Mouse (Mus musculus): ENCODE results near the gene Gp1ba.

The Gp1ba gene

DNA sequence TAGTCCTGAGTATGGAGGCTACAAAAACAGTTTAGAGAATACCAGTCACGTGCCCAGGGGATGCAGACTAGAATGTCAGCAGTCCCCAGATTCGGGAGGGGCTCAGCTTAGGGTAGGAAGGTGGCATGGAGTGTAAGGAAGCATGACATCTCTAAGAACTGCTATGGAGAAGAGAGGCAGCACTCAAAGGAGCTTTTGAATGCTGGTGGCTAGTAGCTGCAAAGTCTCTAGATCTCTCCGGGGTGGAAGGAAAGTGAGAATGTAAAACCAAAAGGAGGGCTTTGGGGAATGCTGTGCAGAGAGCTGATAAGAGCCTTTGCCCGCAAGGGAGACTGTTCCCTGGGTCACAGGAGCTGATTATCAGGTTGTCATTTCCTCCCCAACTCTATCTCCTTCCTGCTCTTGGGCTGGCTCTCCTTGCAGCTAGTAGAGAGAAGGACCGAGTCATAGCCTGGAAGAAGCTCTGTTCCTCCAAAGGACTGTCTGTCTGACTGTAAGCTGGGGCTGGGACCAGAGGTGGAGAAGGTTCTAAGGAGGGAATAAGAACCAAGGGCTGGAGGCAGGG, at the start of gene Gp1ba:
Gene Gp1ba, plus strand, starts transcription at position 409 of the 565 bp plus-strand sequence.
- DNase-seq: no peak

DNA sequence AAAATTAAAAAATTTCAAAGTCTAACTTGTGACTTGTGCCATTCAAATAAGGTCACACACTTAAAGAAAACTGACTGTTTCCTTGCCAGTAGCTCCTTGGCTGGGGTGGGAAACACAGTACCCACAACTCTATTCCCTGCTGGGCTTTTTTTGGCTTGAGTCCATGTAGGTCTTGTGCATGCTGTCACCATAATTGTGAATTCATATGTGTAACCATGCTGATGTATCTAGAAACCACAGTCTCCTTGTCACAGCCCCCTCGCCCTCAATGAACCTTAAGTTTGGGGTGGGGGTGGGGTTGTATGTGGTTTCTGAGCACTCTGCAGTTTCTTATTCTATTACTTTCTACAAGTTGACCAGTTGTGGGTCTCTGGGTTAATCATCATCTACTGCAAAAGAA, 47.2 kb upstream of the Gp1ba start:
- DNase-seq: no peak

DNA sequence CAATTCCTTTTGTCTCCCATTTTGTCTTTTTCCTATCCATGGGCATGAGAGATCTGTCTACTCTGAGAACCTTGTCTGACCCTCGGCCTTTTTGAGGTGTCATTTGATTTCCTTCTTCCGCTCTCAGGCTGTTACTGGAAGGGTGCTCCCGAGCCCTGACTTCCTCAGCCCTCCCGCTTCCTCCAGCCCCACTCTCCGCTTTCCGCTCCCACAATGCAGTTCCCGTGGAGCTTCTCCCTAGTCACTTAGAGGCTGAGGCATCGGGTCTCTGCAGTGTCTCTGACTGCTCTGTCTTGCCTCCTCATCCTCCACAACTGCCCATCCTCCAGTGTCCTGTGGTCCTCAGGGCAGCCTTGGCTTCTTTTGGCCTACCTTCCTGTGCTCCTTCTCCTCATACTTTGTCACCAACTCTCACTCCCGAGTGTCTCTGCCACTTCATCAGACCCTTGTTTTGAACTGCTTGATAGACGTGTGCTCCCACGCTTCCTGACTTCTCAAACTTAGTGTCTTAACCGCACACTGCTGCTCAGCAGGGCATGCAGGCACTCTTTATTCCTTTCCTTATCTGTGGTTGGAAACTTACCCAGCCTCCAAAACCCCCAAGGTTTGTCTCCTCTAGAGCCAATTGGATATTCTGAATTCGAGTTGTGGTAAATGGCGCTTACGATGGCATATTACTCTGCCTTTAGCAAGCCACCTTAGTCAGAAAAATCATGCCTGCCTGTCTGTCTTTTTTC, 44.5 kb upstream of the Gp1ba start:
- no peak for DNase-seq

DNA sequence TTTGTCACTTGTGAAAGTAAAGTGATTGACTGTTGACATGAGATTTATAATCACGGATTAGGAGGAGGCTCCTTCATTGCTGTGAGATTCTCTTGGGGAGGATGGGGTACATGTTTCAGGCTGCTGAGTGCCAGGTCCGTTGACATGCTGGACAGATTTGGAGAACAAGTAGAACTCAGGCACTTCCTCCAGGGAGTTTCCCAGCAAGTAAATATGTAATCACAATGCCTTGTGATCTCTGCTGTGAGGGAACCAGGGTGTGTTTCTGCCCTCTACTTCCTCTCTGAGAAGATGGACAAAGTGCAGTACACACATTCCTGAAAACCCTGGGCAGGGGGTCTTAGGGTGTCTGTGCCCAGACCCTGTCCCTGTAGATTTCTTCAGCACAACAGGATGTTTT, 43.3 kb upstream of the Gp1ba start:
- DNase-seq: no peak

DNA sequence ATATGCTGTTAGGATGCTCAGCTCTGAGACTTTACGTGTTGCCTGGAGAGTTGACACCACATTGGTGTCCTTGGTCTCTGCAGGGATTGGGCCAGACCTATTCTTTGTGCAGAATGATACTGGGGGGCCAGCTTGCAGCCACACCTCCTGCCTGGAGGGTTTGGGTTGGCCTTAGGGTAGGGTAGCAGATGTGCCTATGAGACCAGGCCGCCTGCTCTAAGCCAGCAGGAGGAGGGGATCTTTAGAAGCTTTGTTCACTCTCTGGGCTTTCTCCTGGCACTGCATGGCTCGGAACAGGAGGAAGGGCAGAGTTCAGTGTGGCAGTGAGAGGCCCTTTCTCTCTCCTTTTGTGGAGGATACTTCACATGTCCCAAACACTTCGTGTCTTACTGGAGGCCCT, 42.8 kb upstream of the Gp1ba start:
- DNase-seq: no peak

DNA sequence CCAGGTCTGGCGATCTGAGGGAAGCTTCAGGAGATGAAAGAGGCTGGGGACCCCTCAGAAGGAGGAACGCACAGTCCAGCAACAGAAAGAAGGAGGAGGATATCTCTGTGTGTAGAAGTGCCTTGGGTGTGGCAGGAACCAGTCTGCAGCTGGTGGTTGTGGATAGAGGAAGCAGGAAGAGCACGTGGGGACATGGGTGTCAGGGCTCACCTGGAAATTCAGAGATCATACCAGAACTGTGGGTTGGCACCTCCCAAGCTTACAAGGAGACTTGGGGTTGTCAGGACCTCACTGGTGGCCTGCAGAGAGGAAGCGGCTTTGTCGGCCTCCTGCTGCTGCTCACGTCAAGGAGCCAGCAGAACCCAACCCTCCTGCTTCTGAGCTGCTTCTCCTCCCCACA, 41.6 kb upstream of the Gp1ba start:
- DNase-seq: no peak

DNA sequence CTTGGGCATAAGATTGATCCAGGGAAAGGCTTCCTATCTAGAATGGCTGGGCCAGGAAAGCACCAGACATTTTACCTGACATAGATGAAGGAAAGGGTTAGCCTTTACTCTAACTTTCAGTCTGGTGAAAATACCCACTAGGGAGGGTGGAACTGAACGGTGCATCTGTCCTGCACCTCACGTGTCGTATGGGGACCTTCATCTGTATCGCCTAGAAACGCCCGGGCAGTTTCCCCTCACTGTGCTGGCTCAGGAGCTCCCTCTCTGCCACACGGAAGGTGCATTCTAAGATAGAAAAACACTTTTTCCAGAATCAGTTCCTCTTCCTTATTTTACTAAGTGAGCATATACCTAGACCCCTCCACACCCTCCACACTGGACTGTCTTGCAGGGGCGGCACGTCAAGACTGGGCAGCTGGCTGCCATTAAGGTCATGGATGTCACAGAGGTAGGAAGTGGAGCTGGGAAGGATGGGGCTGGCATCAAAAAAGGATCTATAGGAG, 40.4 kb upstream of the Gp1ba start:
- DNase-seq: no peak

DNA sequence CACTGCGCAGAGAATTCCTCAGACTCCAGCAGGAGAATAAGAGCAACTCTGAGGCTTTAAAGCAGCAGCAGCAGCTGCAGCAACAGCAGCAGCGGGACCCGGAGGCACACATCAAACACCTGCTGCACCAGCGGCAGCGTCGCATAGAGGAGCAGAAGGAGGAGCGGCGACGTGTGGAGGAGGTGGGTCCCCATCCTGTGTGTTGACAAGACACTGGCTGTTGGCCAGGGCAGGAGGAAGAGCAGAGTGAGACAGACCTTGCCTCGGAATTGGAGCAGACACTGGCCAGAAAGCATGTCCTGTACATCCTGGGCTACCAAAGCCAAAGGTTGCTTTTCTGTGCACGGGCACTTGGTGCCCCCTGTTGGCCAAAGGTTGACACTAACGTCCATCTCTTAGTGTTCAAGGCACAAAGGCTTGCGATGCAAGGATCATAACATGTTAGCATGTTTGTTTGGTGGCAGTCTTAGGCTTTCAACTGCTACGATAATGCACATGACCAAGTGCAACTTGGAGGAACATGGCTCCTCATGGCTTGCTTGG, 33.8 kb upstream of the Gp1ba start:
- DNase-seq: peak; percentile 82

DNA sequence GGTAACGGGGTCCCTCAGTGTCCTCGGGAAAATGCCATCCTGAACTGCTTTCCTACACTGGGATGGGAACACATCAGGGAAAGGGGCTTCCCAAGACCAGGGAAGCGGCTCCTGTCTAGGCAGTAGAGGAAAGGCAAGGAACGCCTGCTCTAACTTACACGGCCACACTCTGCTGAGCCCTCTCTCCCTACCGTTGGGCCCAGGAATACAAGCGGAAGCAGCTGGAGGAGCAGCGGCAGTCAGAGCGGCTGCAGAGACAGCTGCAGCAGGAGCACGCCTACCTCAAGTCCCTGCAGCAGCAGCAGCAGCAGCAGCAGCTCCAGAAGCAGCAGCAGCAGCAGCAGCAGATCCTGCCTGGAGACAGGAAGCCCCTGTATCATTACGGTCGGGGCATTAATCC, 32.2 kb upstream of the Gp1ba start:
- no peak for DNase-seq

DNA sequence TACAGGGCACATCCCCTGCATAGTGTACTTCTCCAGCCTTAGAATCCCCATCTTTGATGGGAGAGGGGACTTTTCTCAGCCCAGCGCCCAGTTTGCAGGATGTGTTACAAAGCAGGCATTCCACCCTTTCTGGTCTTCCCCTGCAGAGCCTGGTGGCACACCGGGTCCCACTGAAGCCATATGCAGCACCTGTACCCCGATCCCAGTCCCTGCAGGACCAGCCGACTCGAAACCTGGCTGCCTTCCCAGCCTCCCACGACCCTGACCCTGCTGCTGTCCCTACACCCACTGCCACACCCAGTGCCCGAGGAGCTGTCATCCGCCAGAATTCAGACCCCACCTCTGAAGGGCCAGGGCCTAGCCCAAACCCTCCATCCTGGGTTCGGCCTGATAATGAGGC, 31.3 kb upstream of the Gp1ba start:
- DNase-seq: no peak

DNA sequence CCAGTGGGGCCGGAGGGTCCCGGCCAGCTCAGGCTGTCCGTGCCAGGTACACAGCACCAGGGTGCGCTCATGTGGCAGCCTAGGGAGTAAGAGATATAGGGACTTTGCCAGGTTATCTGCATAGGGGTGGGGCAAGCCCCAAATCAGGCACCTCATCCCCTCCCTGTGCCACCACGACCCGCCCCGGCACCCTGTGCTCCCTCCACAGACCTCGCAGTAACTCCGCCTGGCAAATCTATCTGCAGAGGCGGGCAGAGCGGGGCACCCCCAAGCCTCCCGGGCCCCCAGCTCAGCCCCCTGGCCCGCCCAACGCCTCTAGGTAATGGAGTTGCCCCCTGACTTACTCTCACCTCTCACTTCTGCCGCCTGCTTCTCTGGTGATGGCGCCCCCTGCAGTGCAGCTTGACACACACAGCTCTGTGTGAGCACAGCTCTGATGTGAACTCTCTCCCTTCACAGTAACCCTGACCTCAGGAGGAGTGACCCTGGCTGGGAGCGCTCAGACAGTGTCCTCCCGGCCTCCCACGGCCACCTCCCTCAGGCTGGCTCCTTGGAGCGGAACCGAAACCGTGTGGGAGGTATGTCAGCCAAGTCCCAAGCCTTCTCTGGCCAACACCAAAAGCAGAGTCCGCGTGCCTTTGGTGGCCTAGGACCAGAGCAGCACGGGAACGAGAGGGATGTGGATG, 30.4 kb upstream of the Gp1ba start:
- DNase-seq: no peak

DNA sequence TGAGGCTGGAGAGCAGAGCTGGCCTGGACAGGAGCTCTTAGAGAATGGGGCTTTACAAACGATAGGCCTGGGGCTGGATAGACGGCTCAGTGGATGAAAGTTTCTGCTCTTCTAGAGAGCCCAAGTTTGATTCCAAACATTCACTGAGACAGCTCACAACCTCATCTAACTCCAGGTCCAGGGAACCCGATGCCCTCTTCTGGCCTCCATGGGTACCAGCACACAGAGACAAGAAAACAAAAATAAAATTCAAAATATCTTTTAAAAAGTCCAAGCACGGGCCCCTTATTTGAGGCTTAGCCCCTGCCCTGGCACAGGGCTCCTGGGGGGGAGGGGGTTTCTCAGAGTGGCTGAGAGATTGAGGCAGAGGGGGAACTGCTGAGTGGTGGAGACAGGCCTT, 28.2 kb upstream of the Gp1ba start:
- no peak for DNase-seq

DNA sequence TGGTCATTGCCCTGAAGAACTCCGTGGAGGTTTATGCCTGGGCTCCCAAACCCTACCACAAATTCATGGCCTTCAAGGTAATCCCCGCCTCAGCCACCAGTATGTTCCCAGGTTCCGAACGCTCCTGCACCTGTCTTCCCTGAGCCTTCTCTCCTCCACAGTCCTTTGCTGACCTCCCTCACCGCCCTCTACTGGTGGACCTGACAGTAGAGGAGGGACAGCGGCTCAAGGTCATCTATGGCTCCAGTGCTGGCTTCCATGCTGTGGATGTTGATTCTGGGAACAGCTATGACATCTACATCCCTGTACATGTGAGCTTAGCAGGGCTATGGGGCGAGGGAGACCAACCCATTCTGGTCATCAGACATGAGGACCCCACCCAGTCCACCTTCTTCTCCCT, 26.4 kb upstream of the Gp1ba start:
- no peak for DNase-seq

DNA sequence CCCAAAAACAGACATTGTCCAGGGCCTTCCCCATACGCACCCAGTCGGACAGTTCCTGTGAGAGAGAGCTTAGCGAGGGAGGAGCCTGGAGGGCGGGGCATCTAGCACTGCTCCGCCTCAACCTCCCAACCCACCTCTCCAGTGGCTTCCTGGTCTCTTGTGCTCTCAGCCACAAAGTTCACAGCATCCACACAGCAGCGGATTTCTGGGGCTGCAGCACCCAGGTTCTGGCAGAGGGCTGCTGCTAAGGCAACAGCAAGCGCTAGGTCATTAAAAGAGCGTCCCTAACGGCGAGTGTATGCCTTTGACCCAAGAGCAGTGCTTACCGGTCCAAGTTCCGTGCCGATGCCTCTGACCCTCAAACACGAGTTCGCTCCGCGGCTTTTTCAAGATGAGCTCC, 23.8 kb upstream of the Gp1ba start:
- DNase-seq: peak; percentile 76

DNA sequence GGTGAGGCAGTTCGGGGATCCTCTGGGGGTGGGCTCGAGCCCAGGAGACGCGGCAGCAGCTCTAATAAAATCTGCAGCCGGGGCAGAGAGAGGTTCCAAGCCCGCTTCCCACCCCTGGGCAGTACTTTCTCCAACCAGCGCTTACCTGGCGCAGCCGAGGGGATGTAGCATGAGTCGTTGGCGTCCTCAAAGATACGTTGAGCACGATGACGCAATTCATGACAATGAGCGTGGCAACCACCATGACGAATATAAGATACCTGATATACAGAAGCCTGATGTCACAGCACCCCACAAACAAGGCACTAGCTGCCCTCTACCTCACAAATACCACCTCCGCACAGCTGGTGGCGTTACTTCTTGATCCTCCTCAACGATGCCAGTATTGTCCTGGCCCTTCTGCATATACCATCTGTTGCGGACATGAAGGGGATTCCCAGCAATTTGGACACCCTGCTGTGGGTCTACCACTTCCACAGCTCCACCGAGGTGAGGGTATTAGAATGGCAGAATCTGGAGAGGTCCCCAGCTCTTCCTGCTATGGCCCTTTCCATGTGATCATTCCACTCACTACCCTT, 23.3 kb upstream of the Gp1ba start, which contains the start of gene 4930544D05Rik:
Gene 4930544D05Rik, plus strand, starts transcription at position 333 of the 578 bp plus-strand sequence.
- no peak for DNase-seq

DNA sequence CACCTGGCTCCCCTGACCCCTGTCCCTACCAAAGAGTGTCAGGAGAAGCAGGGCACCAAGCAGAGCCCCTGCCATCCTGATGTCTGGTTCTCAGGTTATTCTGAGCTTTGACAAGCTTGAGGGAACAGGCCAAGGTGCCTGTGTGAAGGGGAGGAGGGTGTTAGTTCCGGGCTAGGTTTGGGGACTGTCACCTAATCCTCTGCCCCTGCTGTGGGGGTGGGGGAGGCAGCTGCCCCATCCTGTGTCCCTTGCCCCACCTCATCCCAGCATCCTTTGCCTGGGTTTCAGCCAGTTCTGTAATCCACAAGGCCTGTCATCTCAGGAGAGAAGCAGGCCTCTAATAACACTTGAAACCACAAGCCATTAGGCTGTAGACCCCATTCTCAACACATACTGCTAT, 19.8 kb upstream of the Gp1ba start, which contains the start of gene Chrne:
Gene Chrne, minus strand, starts transcription at position 116 of the 400 bp plus-strand sequence.
- no peak for DNase-seq

DNA sequence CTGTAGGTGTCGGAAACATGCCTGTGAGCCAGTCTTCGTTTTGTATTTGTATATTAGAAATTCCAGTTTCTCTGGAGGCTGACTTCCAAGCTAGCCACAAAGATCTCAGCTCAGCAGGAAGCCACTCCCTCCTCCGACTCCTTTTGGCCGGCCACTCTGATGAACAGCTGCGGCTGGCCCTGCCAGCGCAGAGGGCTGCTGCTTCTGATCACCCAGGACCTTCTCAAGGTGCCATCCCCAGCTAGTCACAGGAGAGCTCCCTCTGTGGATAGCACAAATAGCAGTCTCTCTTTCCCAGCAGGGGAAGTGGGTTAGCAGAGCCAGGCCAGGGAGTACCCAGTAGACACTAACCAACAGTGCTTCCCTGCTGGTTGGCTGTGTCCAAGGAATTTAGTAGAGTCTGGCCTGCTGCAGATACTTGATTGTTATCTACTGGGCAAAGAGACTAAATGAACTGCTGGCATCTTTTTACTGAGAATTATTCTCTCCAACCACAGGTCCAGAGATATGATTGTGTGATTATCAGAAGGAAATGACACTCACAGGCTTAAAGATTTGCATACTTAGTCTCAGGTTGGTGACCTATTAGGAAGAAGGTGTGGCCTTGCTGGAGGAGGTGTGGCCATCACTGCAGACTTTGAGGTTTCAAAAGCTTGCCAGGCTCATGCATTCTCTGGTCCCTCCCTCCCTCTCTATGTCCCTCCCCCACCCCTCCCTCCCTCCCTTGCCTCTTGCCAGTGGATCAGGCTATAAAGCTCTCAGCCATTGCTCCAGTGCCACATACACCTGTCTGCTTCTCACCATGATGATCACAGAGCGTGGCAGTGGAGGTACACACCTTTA, 16.7 kb upstream of the Gp1ba start:
- DNase-seq: no peak

DNA sequence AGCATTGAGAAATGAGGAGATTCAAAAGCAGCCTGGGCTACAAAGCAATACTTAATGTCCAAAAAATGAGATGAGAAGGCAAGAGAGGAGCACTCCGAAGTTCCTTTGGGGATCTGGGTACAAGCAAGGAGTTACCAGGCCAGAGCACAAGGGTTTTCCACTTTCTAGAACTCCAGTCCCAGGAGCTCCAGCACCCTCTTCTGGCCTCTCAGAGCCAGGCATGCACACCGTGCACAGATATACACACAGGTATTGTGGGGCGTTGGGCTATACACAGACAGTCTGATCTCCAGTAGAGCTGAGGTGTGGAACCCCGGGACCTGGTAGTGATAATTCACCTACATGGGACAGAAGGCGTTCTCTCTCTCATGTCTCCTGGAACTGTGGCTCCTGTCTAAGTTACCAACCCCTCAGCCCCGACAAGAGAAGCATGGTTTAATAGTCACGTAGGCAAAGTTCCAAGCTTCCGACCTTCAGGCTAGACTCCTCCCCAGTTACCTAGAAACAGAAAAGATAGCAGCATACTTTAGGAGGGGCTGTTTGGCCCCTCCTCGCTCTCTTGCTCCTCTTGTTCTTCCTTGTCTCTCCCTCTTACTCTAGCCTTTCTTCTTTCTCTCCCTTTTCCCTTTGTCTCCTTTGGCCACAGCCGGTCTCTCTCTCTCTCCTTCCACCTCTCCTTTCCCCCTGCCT, 15.7 kb upstream of the Gp1ba start:
- DNase-seq: no peak

DNA sequence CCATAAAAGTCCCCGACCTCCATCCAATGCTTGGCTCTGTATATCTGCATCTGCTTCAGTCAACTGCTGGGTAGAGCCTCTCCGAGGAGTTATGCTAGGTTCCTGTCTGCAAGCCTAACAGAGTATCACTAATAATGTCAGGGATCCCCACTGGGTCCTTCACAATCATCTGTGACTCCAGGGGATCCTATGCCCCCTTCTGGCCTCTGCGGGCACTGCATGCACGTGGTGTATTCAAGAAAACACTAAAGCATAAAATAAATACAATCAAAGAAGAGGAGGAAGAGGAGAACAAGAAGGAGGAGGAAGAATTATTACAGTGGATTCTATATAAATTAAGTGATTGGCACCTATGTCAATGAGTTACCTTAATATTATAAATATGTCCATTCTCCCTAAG, 13.4 kb upstream of the Gp1ba start:
- DNase-seq: peak; percentile 68

DNA sequence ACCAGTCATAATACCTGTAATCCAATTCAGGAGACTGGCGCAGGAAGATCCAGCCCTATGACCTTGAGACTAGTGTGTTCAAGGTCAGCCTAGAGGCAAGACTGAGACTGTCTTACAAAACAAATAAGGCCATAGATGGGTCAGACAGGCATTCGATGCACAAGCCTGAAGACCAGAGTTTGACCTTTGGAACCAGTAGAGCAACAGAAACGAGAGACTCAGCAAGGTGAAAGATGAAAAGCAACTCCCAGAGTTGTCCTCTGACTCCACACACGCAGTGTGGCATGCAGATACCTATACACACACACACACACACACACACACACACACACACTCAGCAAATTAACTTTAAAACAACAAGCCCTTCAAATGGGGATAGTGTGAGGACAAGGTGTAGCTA, 12.0 kb upstream of the Gp1ba start:
- DNase-seq: no peak

DNA sequence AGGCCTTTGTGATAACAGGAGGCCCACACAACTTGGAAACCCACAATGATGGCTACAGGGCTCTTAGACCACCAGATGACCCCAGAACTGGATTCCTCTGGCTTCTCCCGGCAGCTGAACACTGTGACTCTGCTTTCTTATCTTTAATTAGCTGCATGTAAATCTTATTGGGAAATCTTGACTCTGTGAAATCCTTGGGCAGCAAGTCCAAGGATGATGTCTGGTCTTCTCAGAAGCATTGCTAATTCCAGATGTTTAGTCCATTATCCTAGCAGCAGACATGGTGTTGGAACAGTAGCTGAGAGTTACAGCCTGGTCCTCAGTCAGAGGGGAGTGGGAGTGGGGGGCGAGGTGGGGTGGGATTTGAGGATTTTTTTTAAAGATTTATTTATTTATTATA, 10.5 kb upstream of the Gp1ba start:
- no peak for DNase-seq

DNA sequence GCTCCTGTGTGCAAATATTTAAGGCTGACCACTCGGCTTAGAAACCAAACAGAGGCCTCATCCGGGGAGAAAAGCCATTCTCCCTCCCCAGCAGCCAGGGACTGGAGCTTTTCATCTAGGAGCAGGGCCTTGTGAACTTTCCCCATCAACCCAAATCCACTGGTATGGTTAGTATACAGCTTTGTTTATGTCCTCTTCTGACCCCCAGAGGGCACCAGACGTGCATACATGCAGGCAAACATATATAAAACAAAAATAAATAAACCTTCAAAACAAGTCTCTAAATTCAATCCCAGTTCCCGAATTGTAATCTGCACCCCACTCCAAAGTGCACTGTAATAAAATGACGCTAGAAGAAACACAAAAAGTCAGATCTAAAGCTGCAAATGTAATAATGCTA, 9.4 kb upstream of the Gp1ba start:
- peak; percentile 22 for DNase-seq
